Mouse (Mus musculus): ENCODE results near the gene Tmem243. TPM values are rescaled to one million over a fixed set of nuclear protein-coding genes. Genes with fewer than 3 reads are reported as not detected.

Gene Tmem243
- 6.0 and 6.7 TPM in 2 replicates for polyA plus RNA-seq (2012; rRNA removed)

GRCm38 (mm10) chr5:9100207-9100848 is at the start of gene Tmem243:
TSS of gene Tmem243 (plus strand) at chr5:9100668.

GRCm38 (mm10) chr5:9161456-9162041 is 61.1 kb downstream of the Tmem243 start, which contains the start of gene Dmtf1:
TSS of gene Dmtf1 (minus strand) at chr5:9161776.

Other genes with a start within 250 kb of the Tmem243 start
- gene Abcb4, start 207.0 kb upstream of the Tmem243 start, polyA plus RNA-seq (2012; rRNA removed): 0.34 and 0.36 TPM in 2 replicates
- 16.1 and 17.2 TPM in 2 replicates for gene Crot, start 103.3 kb upstream of the Tmem243 start, polyA plus RNA-seq (2012; rRNA removed)
- 87.0 and 91.7 TPM in 2 replicates for gene Dmtf1, start 61.1 kb downstream of the Tmem243 start, polyA plus RNA-seq (2012; rRNA removed)
- gene 9330182L06Rik, start 165.4 kb downstream of the Tmem243 start, polyA plus RNA-seq (2012; rRNA removed): 16.5 and 19.5 TPM in 2 replicates